Mouse (Mus musculus) kidney, postnatal 4 days (tissue): Measurements from ENCODE around the gene Gm5580.
"Not testable (repeated sequence)": the region's sequence is repeated elsewhere in the genome, so short reads cannot be mapped to it uniquely, and the experiment has no call there.

ENCODE experiments used
- DNase-seq, 2 experiments: peaks; one replicate each; pipeline ENCODE4 v3.0.0; 2021; ENCODE audit warnings: mixed read lengths in 2 of 2

Gene Gm5580

GRCm38 (mm10) chr6:116550841-116551240, at the start of gene Gm5580:
TSS of gene Gm5580 (plus strand) at chr6:116551141.
- DNase-seq = not testable (repeated sequence)

GRCm38 (mm10) chr6:116506302-116507003, 44.5 kb upstream of the Gm5580 start, which contains the start of gene Olfr212:
TSS of gene Olfr212 (plus strand) at chr6:116506516.
- DNase-seq = not testable (repeated sequence)

- no peak for DNase-seq
These were observed 36.1 kb upstream of the Gm5580 start for GRCm38 (mm10) chr6:116514832-116515231.

- no peak for DNase-seq
These were observed 12.8 kb upstream of the Gm5580 start, which contains the start of gene Olfr213 for GRCm38 (mm10) chr6:116538156-116538555. TSS of gene Olfr213 (plus strand) at chr6:116538456.

- no peak for DNase-seq
These were observed 8.4 kb upstream of the Gm5580 start for GRCm38 (mm10) chr6:116542500-116542899.

- no peak for DNase-seq
These were observed 3.0 kb downstream of the Gm5580 start, which contains the start of gene Olfr214 for GRCm38 (mm10) chr6:116553935-116554334. TSS of gene Olfr214 (plus strand) at chr6:116554235.

- DNase-seq = peak; percentile 4 to 18
These were observed 4.0 kb downstream of the Gm5580 start for GRCm38 (mm10) chr6:116554952-116555351.

- peak; percentile 21 to 38 for DNase-seq
These were observed 18.9 kb downstream of the Gm5580 start for GRCm38 (mm10) chr6:116569834-116570233.

- no peak for DNase-seq
These were observed 33.2 kb downstream of the Gm5580 start, which contains the start of gene Olfr215 for GRCm38 (mm10) chr6:116584095-116584494. TSS of gene Olfr215 (minus strand) at chr6:116584195.

GRCm38 (mm10) chr6:116600969-116601368, 50.0 kb downstream of the Gm5580 start:
- DNase-seq = not testable (repeated sequence)
